Comparison of ENCODE assay signal across 9 mouse cellular contexts in genomic region chrX:48234417-48234816, GRCm38 (mm10). TPM values are rescaled to one million over a fixed set of nuclear protein-coding genes. Genes with fewer than 3 reads are reported as not detected.
DNase-seq lines count a peak whose midpoint lies in the region; ATAC-seq and TF ChIP-seq lines count a peak whose summit lies in the region.
"Had no signal": no experiment of that assay in that cellular context is flagged by ENCODE, and none has a peak within 500 bp of the region (broad histone marks: within the 10 kb centered on the region; RNA-seq: fewer than 3 reads in every experiment).

No protein-coding gene starts in this region.

- no peaks in the 10 kb centered on the region for H3K9me3 ChIP-seq in MEL (replicated peaks; ENCODE audit: insufficient read depth, low read length)
- no peaks in the 10 kb centered on the region for H3K9me3 ChIP-seq in hindbrain, embryonic 16.5 days (ENCODE audit: control insufficient read depth, low read length)

- H3K36me3 ChIP-seq in MEL (ENCODE audit: control insufficient read depth in 1 of 2, insufficient read depth in 2 of 2, low read length in 2 of 2), result peaks cover 0 to 14% of the 10 kb centered on the region in 2 experiments; a peak in 2 of 4 replicates
- H3K36me3 ChIP-seq in hindbrain, embryonic 16.5 days (ENCODE audit: control insufficient read depth, insufficient read depth, low read length), result no peaks in the 10 kb centered on the region

- H3K27ac ChIP-seq in MEL (ENCODE audit: control insufficient read depth, low read depth, low read length), result peak overlapping the region; percentile 81
- no peak overlapping the region for H3K27ac ChIP-seq in hindbrain, embryonic 16.5 days (ENCODE audit: low read depth, low read length)
- H3K27ac ChIP-seq: left cerebral cortex, adult 2 months had no signal

- TF ChIP-seq RAD21 in MEL (IDR thresholded peaks at IDR 0.05; ENCODE audit: low read depth, low read length), result no peak

- no peaks in the 10 kb centered on the region; the same call in 1 of the 2 replicates for H3K79me2 ChIP-seq in MEL (ENCODE audit: control insufficient read depth, insufficient read depth, low read length, poor library complexity)

- peak overlapping the region; percentile 65 for H3K9ac ChIP-seq in MEL (ENCODE audit: control insufficient read depth, low read depth, low read length, poor library complexity, severe bottlenecking)
- no peak overlapping the region for H3K9ac ChIP-seq in hindbrain, embryonic 16.5 days (ENCODE audit: low read depth, low read length)

- H3K27me3 ChIP-seq in MEL (ENCODE audit: control insufficient read depth in 1 of 2, insufficient read depth in 2 of 2, low read length in 2 of 2), result no peaks in the 10 kb centered on the region
- no peaks in the 10 kb centered on the region for H3K27me3 ChIP-seq in hindbrain, embryonic 16.5 days (replicated peaks; ENCODE audit: control insufficient read depth, insufficient read depth, low read length)

- 69% methylated on average over 7 of the region's 7 CpGs for WGBS in hindbrain, embryonic 16.5 days

- TF ChIP-seq POLR2A in MEL (IDR thresholded peaks at IDR 0.05; ENCODE audit: control insufficient read depth in 1 of 2, insufficient read depth in 1 of 2, low read depth in 1 of 2, low read length in 2 of 2, poor library complexity in 1 of 2), result peak in 1 of 2 experiments; percentile 69; a peak in 2 of 4 replicates

- DNase-seq in B cell, adult 2 months, result peak; percentile 45 to 58
- peak; percentile 92 for DNase-seq in MEL (ENCODE audit: low read depth, low spot score)
- peak; percentile 57 for DNase-seq in liver
- DNase-seq in naive thymus-derived CD4-positive, alpha-beta T cell, adult 2 months (ENCODE audit: low read depth), result peak; percentile 75
- DNase-seq in right cerebral cortex, postnatal 25 days, result no peak
- DNase-seq in cerebellum, postnatal 36 days, result no peak

- H3K4me3 ChIP-seq in MEL (ENCODE audit: control insufficient read depth in 1 of 2, insufficient read depth in 1 of 2, low read depth in 2 of 2, low read length in 2 of 2), result peak overlapping the region; percentile 34 to 39
- H3K4me3 ChIP-seq in hindbrain, embryonic 16.5 days (ENCODE audit: low read length), result no peak overlapping the region
- H3K4me3 ChIP-seq: left cerebral cortex, adult 2 months had no signal

- no peak for TF ChIP-seq CTCF in MEL (IDR thresholded peaks at IDR 0.05 in 2 of 3, conservative IDR thresholded peaks at IDR 0.05 in 1 of 3; ENCODE audit: control insufficient read depth in 1 of 3, insufficient read depth in 1 of 3, low read depth in 2 of 3, low read length in 3 of 3, poor library complexity in 1 of 3, severe bottlenecking in 1 of 3)

- no peak for ATAC-seq in frontal cortex, adult (ENCODE audit: low TSS enrichment)
- no peak for ATAC-seq in hindbrain, embryonic 16.5 days

- H3K4me2 ChIP-seq in hindbrain, embryonic 16.5 days (ENCODE audit: low read length), result no peak overlapping the region

- TF ChIP-seq EP300 in MEL (IDR thresholded peaks at IDR 0.05; ENCODE audit: low read depth in 1 of 2, low read length in 2 of 2), result peak; percentile 24 to 63; a peak in 3 of 4 replicates

- H3K4me1 ChIP-seq in MEL (ENCODE audit: control insufficient read depth in 1 of 2, insufficient read depth in 2 of 2, low read length in 2 of 2), result peaks cover 0 to 4% of the 10 kb centered on the region in 2 experiments; a peak in 3 of 4 replicates
- no peaks in the 10 kb centered on the region for H3K4me1 ChIP-seq in hindbrain, embryonic 16.5 days (ENCODE audit: control insufficient read depth, insufficient read depth, low read depth, low read length)

TF ChIP-seq in MEL, 35 proteins besides CTCF, POLR2A, EP300 and RAD21:
- TF ChIP-seq SIN3A (IDR thresholded peaks at IDR 0.05; ENCODE audit: low read length) (peak; percentile 71), MYC (IDR thresholded peaks at IDR 0.05; ENCODE audit: low read depth, low read length) (peak; percentile 68; the same call in 1 of the 2 replicates), POLR2AphosphoS5 (IDR thresholded peaks at IDR 0.05; ENCODE audit: borderline replicate concordance, low read depth, low read length) (no peak), MAX (IDR thresholded peaks at IDR 0.05; ENCODE audit: low read length) (peak; percentile 57), ZKSCAN1 (IDR thresholded peaks at IDR 0.05; ENCODE audit: low read depth, low read length) (no peak), GABPA (IDR thresholded peaks at IDR 0.05; ENCODE audit: low read depth, low read length) (no peak), ZNF384 (IDR thresholded peaks at IDR 0.05; ENCODE audit: low read depth, low read length) (no peak), CHD1 (IDR thresholded peaks at IDR 0.05; ENCODE audit: low read depth, low read length) (no peak), CHD2 (IDR thresholded peaks at IDR 0.05; ENCODE audit: low read length) (no peak), RCOR1 (IDR thresholded peaks at IDR 0.05; ENCODE audit: low read depth, low read length) (no peak), ETS1 (IDR thresholded peaks at IDR 0.05; ENCODE audit: low read depth, low read length) (peak; percentile 72), POLR2AphosphoS2 (IDR thresholded peaks at IDR 0.05; ENCODE audit: low read length) (peak; percentile 65; the same call in 1 of the 2 replicates), MXI1 (IDR thresholded peaks at IDR 0.05; ENCODE audit: low read depth, low read length) (peak; percentile 46), TCF12 (IDR thresholded peaks at IDR 0.05; ENCODE audit: low read depth, low read length) (0 out of 2 replicates have a peak, but pooled peaks have one; percentile 37), BHLHE40 (IDR thresholded peaks at IDR 0.05; ENCODE audit: borderline replicate concordance, low read depth, low read length) (no peak), E2F4 (IDR thresholded peaks at IDR 0.05; ENCODE audit: borderline replicate concordance, low read depth, low read length) (no peak), UBTF (IDR thresholded peaks at IDR 0.05; ENCODE audit: borderline replicate concordance, insufficient read depth, low read depth, low read length) (no peak), MAZ (IDR thresholded peaks at IDR 0.05; ENCODE audit: low read depth, low read length) (0 out of 2 replicates have a peak, but pooled peaks have one; percentile 21), ZC3H11A (IDR thresholded peaks at IDR 0.05; ENCODE audit: low read depth, low read length) (no peak), HCFC1 (IDR thresholded peaks at IDR 0.05; ENCODE audit: low read depth, low read length) (peak; percentile 64), NELFE (IDR thresholded peaks at IDR 0.05; ENCODE audit: low read depth, low read length) (peak; percentile 70), KAT2A (conservative IDR thresholded peaks at IDR 0.05; ENCODE audit: low read depth, low read length) (no peak), TAL1 (IDR thresholded peaks at IDR 0.05; ENCODE audit: low read length) (no peak), JUND (IDR thresholded peaks at IDR 0.05; ENCODE audit: low read depth, low read length) (no peak), MYB (IDR thresholded peaks at IDR 0.05; ENCODE audit: low read depth, low read length) (no peak), USF1 (IDR thresholded peaks at IDR 0.05; ENCODE audit: low read depth, low read length) (no peak), SMC3 (IDR thresholded peaks at IDR 0.05; ENCODE audit: low read depth, low read length) (no peak), MEF2A (IDR thresholded peaks at IDR 0.05; ENCODE audit: extremely low read depth, insufficient replicate concordance, low read depth, low read length, poor library complexity, severe bottlenecking) (no peak), GATA1 (IDR thresholded peaks at IDR 0.05; ENCODE audit: low read depth, low read length) (no peak), TBP (IDR thresholded peaks at IDR 0.05; ENCODE audit: low read depth, low read length) (peak; percentile 76), NRF1 (IDR thresholded peaks at IDR 0.05; ENCODE audit: insufficient read depth, low read depth, low read length, poor library complexity, severe bottlenecking) (no peak), ELF1 (IDR thresholded peaks at IDR 0.05; ENCODE audit: low read depth, low read length) (peak; percentile 80), ZMIZ1 (IDR thresholded peaks at IDR 0.05; ENCODE audit: low read depth, low read length) (peak; percentile 77), MAFK (IDR thresholded peaks at IDR 0.05; ENCODE audit: borderline replicate concordance, low read depth, low read length) (no peak), USF2 (IDR thresholded peaks at IDR 0.05; ENCODE audit: borderline replicate concordance in 1 of 2, insufficient read depth in 1 of 2, low read depth in 1 of 2, low read length in 2 of 2) (no peak)
TF ChIP-seq in MEL: peak in this region for 13.

RNA-seq across cellular contexts. Expression of gene Utp14a, which starts 22.2 kb away (rescaled TPM):
- total RNA-seq in MEL (2012; rRNA removed), result 64.3 and 69.7 TPM in 2 replicates
- 10 to 100 TPM in 1 of 2 experiments, not detected in 1; 53.6 TPM for polyA plus RNA-seq in MEL (2012; ENCODE audit: insufficient read depth in 1 of 2, insufficient read length in 2 of 2, low read depth in 1 of 2, low replicate concordance in 2 of 2, missing spikeins in 1 of 2)
- 11.8 and 13.2 TPM in 2 replicates for polyA plus RNA-seq in hindbrain, embryonic 16.5 days (2015; fragmentation: Nextera tagmentation; extraction: Ambion mirVana)

RNA-seq across cellular contexts. Expression of gene Zdhhc9, which starts 25.7 kb away (rescaled TPM):
- 2.0 and 2.3 TPM in 2 replicates for total RNA-seq in MEL (2012; rRNA removed)
- polyA plus RNA-seq in MEL (2012; ENCODE audit: insufficient read depth in 1 of 2, insufficient read length in 2 of 2, low read depth in 1 of 2, low replicate concordance in 2 of 2, missing spikeins in 1 of 2), result 10 to 100 TPM in 1 of 2 experiments, 1 to 10 TPM in 1; 8.3 to 51.7 TPM
- polyA plus RNA-seq in hindbrain, embryonic 16.5 days (2015; fragmentation: Nextera tagmentation; extraction: Ambion mirVana), result 6.6 and 9.1 TPM in 2 replicates

Comparison
In these comparisons a context has a peak if more than half of its experiments do, and no peak if none do; other contexts are left out.
1. DNase-seq: peak in B cell, adult 2 months (2 of 2), MEL (single experiment), liver (single experiment) and naive thymus-derived CD4-positive, alpha-beta T cell, adult 2 months (single experiment); none in right cerebral cortex, postnatal 25 days (single experiment) and cerebellum, postnatal 36 days (0 of 2).